Mouse (Mus musculus) ES-E14 (cell line): Measurements from ENCODE around the gene Impdh1. TPM values are rescaled to one million over a fixed set of nuclear protein-coding genes. Genes with fewer than 3 reads are reported as not detected.

Experiments used
- DNase-seq: peaks from one replicate; pipeline ENCODE4 v3.0.0-alpha.2; 2013; ENCODE audit warnings: low read depth, low spot score
- H3K27ac ChIP-seq: 2 replicates; pipeline ENCODE4 v1.5.1; 2012; ENCODE audit warnings: low read depth, mild to moderate bottlenecking, low read length, moderate library complexity, mixed read lengths; ENCODE audit not compliant: poor library complexity, insufficient read depth, severe bottlenecking
- H3K36me3 ChIP-seq: 2 replicates; pipeline ENCODE4 v1.6.1; 2012; ENCODE audit warnings: mild to moderate bottlenecking, low read length, moderate library complexity, mixed read lengths; ENCODE audit not compliant: control insufficient read depth, poor library complexity, insufficient read depth, severe bottlenecking
- H3K4me1 ChIP-seq, 2 experiments: fragments of 150-350 bp in 1 of 2; sonication (generic) in 1 of 2; 2 replicates each; pipeline ENCODE4 v1.6.1; 2012; ENCODE audit warnings: low read length in 2 of 2, mild to moderate bottlenecking in 1 of 2, mixed read lengths in 1 of 2; ENCODE audit not compliant: control insufficient read depth in 2 of 2, insufficient read depth in 2 of 2, poor library complexity in 1 of 2
- H3K4me3 ChIP-seq, 2 experiments: fragments of 150-350 bp in 1 of 2; sonication (generic) in 1 of 2; 2 replicates each; pipeline ENCODE4 v1.5.1; 2012; ENCODE audit warnings: low read length in 2 of 2, low read depth in 1 of 2, mild to moderate bottlenecking in 1 of 2, mixed read lengths in 1 of 2; ENCODE audit not compliant: insufficient read depth in 1 of 2, poor library complexity in 1 of 2, severe bottlenecking in 1 of 2
- H3K9ac ChIP-seq: 2 replicates; pipeline ENCODE4 v1.6.1; 2012; ENCODE audit warnings: low read depth, mild to moderate bottlenecking, low read length, mixed read lengths; ENCODE audit not compliant: poor library complexity, insufficient read depth, severe bottlenecking
- H3K9me3 ChIP-seq: fragments of 150-350 bp; sonication (generic); 2 replicates; pipeline ENCODE4 v1.6.1; 2012; ENCODE audit warnings: low read depth, mild to moderate bottlenecking, low read length; ENCODE audit not compliant: control insufficient read depth, insufficient read depth
- CHD2 ChIP-seq: IDR thresholded peaks from 2 replicates; pipeline ENCODE4 v1.6.1; 2014; ENCODE audit warnings: mild to moderate bottlenecking, low read depth, low read length, inconsistent platforms
- HCFC1 ChIP-seq: IDR thresholded peaks from 2 replicates; pipeline ENCODE4 v1.6.1; 2012; ENCODE audit warnings: low read length, inconsistent platforms, borderline replicate concordance; ENCODE audit not compliant: insufficient read depth
- MAFK ChIP-seq: IDR thresholded peaks from 2 replicates; pipeline ENCODE4 v1.6.1; 2014; ENCODE audit warnings: mild to moderate bottlenecking, low read depth, low read length, inconsistent platforms; ENCODE audit not compliant: insufficient read depth
- ZC3H11A ChIP-seq: IDR thresholded peaks from 2 replicates; pipeline ENCODE4 v1.6.1; 2012; ENCODE audit warnings: low read depth, mild to moderate bottlenecking, inconsistent platforms, low read length, borderline replicate concordance
- ZNF384 ChIP-seq: IDR thresholded peaks from 2 replicates; pipeline ENCODE4 v1.6.1; 2012; ENCODE audit warnings: low read depth, low read length, inconsistent platforms
- in situ Hi-C, 2 experiments: fragments of 600-800 bp; cut with MboI; formaldehyde crosslinking; loops; one replicate each; pipeline ENCODE4 v1.15.1; 2025; ENCODE audit warnings: low sequenced_read_pairs in 2 of 2, inconsistent platforms in 1 of 2; ENCODE audit not compliant: unreplicated experiment in 2 of 2
- total RNA-seq: library from RNA; depleted of rRNA; stranded (reverse); fragments of 300-350 nt; gene quantifications from 2 replicates; pipeline ENCODE4 v1.2.3, GENCODE M21; 2012

The Impdh1 gene
- total RNA-seq, 1 experiment = 29.7 TPM

GRCm38 (mm10) chr6:29259418-29259817 lies 43.3 kb upstream of the Impdh1 start:
- no peak for DNase-seq
- H3K9ac ChIP-seq = no peak overlapping the region
- in situ Hi-C loops = no loop called here
- TF ChIP-seq CHD2 = no peak
- no peak overlapping the region for H3K4me3 ChIP-seq
- H3K36me3 ChIP-seq = no peaks in the 10 kb centered on the region
- H3K4me1 ChIP-seq = no peaks in the 10 kb centered on the region
- no peak overlapping the region for H3K27ac ChIP-seq
- no peaks in the 10 kb centered on the region for H3K9me3 ChIP-seq

GRCm38 (mm10) chr6:29247072-29247471 lies 30.9 kb upstream of the Impdh1 start:
- no peak for TF ChIP-seq MAFK
- TF ChIP-seq ZC3H11A = no peak
- TF ChIP-seq ZNF384 = no peak
- TF ChIP-seq CHD2 = no peak
- TF ChIP-seq HCFC1 = no peak
- no peak overlapping the region for H3K27ac ChIP-seq
- H3K36me3 ChIP-seq = no peaks in the 10 kb centered on the region
- in situ Hi-C loops = no loop called here
- H3K4me3 ChIP-seq = no peak overlapping the region
- no peaks in the 10 kb centered on the region for H3K9me3 ChIP-seq
- H3K9ac ChIP-seq = no peak overlapping the region
- DNase-seq = no peak
- peaks cover 0 to 10% of the 10 kb centered on the region in 2 experiments; a peak in 2 of 4 replicates for H3K4me1 ChIP-seq

- Histone ChIP-seq H3K36me3 (no peaks in the 10 kb centered on the region), H3K9me3 (no peaks in the 10 kb centered on the region), H3K4me3 (no peak overlapping the region), H3K9ac (no peak overlapping the region), H3K4me1 (peaks cover 0 to 10% of the 10 kb centered on the region in 2 experiments; a peak in 2 of 4 replicates), H3K27ac (no peak overlapping the region)
- no peak for TF ChIP-seq ZC3H11A
- no peak for TF ChIP-seq MAFK
- no peak for TF ChIP-seq ZNF384
- TF ChIP-seq HCFC1 = no peak
- TF ChIP-seq CHD2 = no peak
- in situ Hi-C loops = no loop called here
- no peak for DNase-seq
These were observed 30.4 kb upstream of the Impdh1 start for GRCm38 (mm10) chr6:29246585-29246984.

- Histone ChIP-seq H3K36me3 (no peaks in the 10 kb centered on the region), H3K9me3 (no peaks in the 10 kb centered on the region), H3K4me3 (no peak overlapping the region), H3K4me1 (peaks cover 0 to 10% of the 10 kb centered on the region in 2 experiments; a peak in 2 of 4 replicates), H3K27ac (no peak overlapping the region), H3K9ac (no peak overlapping the region)
- TF ChIP-seq CHD2 (no peak), HCFC1 (no peak), MAFK (no peak), ZC3H11A (no peak), ZNF384 (no peak)
- DNase-seq = no peak
- in situ Hi-C loops = no loop called here
These were observed 30.0 kb upstream of the Impdh1 start for GRCm38 (mm10) chr6:29246183-29246582.
